Mouse (Mus musculus) right cerebral cortex, postnatal 36 days (tissue): Measurements from ENCODE around the gene Wbp1l.

Experiments
- DNase-seq, 2 experiments: peaks; one replicate each; pipeline ENCODE4 v3.0.0; 2022; ENCODE audit warnings: low spot score in 2 of 2, mixed read lengths in 1 of 2

Gene Wbp1l

DNA sequence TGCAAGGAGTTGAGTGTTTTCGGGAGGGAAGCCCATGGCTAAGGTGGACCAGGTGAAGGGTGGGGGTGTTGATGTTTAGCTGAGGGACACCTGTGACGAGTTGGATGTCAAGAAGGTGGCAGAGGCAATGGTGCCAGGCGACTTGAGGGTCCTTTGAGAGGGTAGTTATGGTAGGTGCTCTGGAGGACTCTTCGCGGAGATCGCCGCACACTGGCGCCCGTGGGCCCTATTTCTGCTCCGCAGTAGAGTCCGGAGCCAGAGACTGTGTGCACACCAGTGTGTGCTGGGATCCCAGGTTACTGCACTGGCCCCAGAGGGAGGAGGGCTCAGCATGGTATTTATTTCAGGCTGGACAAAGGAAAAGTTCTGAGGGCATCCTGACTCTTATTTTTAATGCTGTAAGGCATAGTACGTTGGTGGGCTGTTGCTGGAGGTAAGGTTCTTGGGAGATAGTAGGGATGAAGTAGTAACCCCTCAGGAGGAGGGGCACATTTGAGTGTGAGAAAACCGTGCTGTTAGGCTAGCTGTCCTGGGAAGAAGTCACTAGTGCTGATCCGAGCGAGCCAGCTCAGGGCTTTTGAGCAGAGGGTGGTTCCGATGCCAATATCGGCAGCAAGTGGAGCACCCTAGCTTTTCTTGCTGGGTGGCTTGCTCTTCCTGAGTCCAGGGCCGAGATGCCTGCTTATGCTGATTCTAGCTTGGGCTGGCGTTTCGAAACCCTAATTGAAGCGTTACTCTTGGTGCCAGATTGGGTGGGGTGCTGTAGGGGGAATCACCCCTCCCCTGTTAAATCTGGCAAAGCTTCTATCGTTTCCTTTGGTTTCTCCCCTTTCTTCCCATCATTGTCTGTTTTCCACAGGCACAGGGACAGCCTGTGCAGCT, 732 bp downstream of the Wbp1l start:
- no peak for DNase-seq

DNA sequence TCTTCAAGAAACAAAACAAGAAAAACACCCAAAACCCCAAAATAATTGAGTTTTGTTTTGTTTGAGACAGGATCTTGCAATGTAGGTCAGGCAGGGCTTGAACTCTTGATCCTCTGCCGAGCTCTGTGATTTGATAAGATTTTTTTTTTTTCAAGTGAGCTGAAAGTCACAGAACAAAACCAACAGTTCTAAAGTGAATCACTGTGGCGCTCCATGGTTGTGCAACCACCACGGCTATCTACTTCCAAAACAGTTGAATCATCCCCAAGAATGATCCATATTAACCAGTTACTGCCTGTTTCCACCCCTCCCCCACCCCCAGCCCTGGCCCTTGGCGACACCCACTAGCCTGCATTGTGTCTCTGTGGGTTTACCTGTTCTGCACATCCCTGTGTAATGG, 1.5 kb downstream of the Wbp1l start:
- no peak for DNase-seq

GRCm38 (mm10) chr19:46601491-46601890, 2.6 kb downstream of the Wbp1l start:
- DNase-seq: no peak

- no peak for DNase-seq
Measured at GRCm38 (mm10) chr19:46602406-46602805, 3.5 kb downstream of the Wbp1l start.

- DNase-seq: no peak
Measured at GRCm38 (mm10) chr19:46606718-46607117, 7.8 kb downstream of the Wbp1l start.

- DNase-seq: no peak
Measured at GRCm38 (mm10) chr19:46607424-46607823, 8.5 kb downstream of the Wbp1l start.

GRCm38 (mm10) chr19:46608158-46608557, 9.3 kb downstream of the Wbp1l start:
- DNase-seq: no peak

- no peak for DNase-seq
Measured at GRCm38 (mm10) chr19:46616378-46616777, 17.5 kb downstream of the Wbp1l start.

GRCm38 (mm10) chr19:46617361-46617760, 18.5 kb downstream of the Wbp1l start:
- DNase-seq: no peak

DNA sequence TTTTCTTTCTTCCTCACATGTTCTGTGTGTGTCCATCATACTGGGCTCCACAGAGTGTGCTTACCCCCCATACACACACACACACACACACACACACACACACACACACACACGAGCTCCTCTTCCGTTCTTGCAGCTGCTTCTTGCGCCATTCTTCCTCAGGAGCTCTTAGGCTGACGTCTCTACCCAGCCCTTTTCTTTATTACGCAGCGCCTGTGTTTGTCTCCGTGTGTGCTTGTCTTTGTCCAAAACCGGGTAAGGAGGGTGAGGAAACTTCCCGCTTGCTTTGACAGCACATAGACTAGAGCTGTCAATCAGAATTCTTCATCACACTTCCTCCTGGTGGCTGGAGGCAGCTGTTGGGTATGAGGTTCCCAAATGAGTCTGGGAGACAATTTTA, 19.4 kb downstream of the Wbp1l start:
- DNase-seq: no peak

GRCm38 (mm10) chr19:46619001-46619400, 20.1 kb downstream of the Wbp1l start:
- DNase-seq: no peak

DNA sequence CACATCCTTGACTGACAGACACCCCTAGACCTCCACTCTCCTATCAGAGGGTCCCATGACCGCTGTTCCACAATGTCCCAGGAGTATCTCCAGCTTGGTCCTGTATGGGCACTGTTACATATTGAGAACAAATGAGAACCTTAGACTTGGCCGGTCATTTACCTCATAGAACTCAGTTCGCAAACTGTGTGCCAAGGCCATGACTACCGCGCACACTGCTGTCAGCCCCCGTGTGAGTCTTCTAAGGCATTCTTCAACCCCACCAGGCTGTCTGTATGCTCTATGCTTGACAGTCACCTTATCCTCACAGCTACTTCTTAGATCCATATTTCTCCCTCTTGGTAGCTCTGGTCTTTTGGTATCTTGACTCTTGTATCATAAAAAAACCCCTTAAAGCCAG, 20.6 kb downstream of the Wbp1l start:
- DNase-seq: no peak

GRCm38 (mm10) chr19:46620016-46620808, 21.3 kb downstream of the Wbp1l start:
- peak in 1 of 2 experiments; percentile 78 for DNase-seq

GRCm38 (mm10) chr19:46621236-46622183, 22.6 kb downstream of the Wbp1l start:
- no peak for DNase-seq

DNA sequence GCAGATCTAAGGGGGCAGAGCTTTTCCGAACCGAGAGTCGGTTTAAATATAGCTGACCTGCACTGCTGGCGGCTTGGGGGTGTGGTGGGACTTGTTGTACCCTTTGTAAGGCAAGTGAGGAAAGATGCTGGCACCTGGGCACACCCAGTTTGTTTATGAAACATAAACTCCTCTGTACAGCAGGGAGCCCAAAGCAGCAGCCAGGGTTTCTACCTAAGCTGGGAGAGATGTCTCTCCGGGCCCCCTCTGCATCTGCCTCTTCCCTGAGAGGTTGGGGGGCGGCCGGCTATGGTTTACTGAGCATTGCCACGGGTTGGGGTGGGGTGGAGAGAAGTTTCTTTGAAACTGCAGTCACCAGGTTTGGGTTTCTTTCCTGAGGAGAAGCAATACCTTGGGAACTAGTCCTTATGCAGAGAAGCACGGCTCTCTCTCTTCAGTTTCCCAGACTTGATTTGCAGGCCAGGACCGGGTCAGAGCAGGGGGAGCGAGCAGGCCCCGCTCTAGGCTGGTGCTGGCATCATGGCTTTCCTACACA, 23.8 kb downstream of the Wbp1l start:
- no peak for DNase-seq

DNA sequence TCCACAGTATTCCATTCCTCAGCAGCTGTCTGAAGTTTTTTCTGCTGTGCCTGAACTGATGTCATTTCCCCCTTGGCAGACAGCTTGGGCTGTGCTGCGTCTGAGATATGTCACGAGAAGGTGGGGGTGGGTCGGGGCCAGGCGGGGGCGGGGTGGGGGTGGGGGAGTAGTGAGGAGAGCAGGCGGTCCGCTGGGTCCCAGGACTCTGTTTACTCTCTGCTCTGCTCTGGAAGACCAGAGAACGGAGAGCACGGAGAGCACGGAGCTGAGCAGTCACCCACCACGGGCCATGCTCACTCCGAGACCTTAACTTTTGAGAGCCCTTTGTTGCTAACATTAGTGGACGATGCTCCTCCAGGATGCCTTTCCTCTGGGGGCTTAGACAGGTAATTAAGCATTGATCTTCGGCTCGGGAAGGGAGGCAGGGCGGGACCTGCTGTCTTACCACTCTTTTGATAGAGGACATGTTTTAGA, 24.3 kb downstream of the Wbp1l start:
- no peak for DNase-seq

GRCm38 (mm10) chr19:46623790-46624772, 25.2 kb downstream of the Wbp1l start:
- no peak for DNase-seq

DNA sequence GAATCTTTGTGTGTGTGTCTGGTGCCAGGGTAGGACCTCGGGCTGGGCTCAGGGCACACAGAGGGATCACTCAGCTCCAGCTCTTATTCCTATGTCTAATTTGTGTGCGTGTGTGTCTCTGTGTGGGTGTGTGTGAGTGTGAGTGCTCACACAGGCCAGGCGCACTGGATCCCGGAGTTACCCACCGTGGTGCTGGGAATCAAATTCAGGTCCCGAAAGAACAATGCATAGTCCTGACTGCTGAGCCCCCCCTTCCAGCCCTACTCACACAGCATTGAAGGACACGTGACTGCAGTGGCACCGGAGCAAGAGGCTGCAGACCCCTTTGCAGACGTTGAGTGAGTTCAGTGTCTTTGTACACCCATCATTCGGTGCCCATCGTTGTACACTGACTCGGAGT, 26.1 kb downstream of the Wbp1l start:
- DNase-seq: no peak

DNA sequence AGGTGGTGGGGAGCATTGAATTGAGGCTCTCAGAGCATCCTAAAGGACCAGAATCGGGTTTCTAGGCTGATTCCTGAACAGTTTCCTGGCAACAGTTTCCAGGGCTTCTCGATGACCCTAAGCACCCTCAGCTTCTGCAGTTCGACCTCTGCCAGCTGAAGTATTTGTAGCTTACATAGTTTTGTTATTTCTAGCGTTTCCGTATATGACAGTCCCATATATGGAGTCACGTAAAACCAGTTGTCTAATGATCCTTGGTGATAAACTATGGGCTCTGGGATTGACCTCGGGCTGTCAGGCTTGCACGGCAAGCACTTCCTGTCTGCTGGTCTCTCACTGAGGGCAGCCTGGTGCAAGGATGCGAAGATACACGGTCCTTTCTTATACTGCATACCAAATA, 26.6 kb downstream of the Wbp1l start:
- DNase-seq: no peak

DNA sequence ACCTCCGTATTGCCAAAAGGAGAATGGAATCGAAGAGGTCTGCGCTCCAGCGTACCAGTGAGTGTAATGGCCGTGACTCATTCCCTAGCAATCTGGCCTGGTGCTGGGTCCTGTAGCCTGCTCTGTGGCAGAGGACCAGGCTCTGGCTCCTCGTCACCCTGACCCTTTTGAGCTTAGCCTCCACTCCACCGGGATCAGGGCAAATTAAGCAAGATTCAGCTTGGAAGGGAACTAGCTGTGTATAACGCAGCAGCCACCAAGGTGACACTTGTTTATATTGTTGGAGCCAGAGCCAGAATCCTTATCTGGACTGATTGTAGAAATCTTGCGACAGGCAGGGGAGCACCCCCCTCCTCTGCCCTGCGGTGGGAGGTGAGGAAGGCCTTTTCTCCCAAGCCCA, 29.5 kb downstream of the Wbp1l start:
- DNase-seq: no peak
